Mouse (Mus musculus) hindbrain, embryonic 10.5 days (tissue): ENCODE data around the gene Gbgt1. TPM values are rescaled to one million over a fixed set of nuclear protein-coding genes. Genes with fewer than 3 reads are reported as not detected.
A peak's percentile ranks its signal among the peaks of the same experiment; 100 is the strongest.
"Not testable (repeated sequence)": the region's sequence is repeated elsewhere in the genome, so short reads cannot be mapped to it uniquely, and the experiment has no call there.

ENCODE experiments used
- DNase-seq: peaks from one replicate; pipeline ENCODE4 v3.0.0-alpha.2; 2017; ENCODE audit warnings: low spot score
- H3K27ac ChIP-seq: fragments of 300-500 bp; sonication (generic); 2 replicates; pipeline ENCODE4 v1.5.1; 2016; ENCODE audit warnings: mild to moderate bottlenecking, moderate library complexity
- H3K27me3 ChIP-seq: fragments of 300-500 bp; sonication (generic); 2 replicates; pipeline ENCODE4 v1.6.1; 2016; ENCODE audit warnings: mild to moderate bottlenecking; ENCODE audit not compliant: poor library complexity, insufficient read depth, severe bottlenecking
- H3K36me3 ChIP-seq: fragments of 300-500 bp; sonication (generic); 2 replicates; pipeline ENCODE4 v1.6.1; 2016; ENCODE audit warnings: mild to moderate bottlenecking, moderate library complexity
- H3K4me1 ChIP-seq: fragments of 300-500 bp; sonication (generic); replicated peaks from 2 replicates; pipeline ENCODE4 v1.6.1; 2016; ENCODE audit warnings: mild to moderate bottlenecking
- H3K4me3 ChIP-seq: fragments of 300-500 bp; sonication (generic); 2 replicates; pipeline ENCODE4 v1.5.1; 2016; ENCODE audit warnings: mild to moderate bottlenecking, moderate library complexity
- H3K9me3 ChIP-seq: fragments of 300-500 bp; sonication (generic); 2 replicates; pipeline ENCODE4 v1.6.1; 2016; ENCODE audit warnings: mild to moderate bottlenecking, moderate library complexity
- WGBS: fragments of 180-500 bp; shearing (Covaris S2); methylation state at CpG from one replicate; pipeline ENCODE4 v1.1.7; 2016; 5-methylcytosine and 5-hydroxymethylcytosine counted together
- polyA plus RNA-seq: library from polyadenylated mRNA; unstranded; fragments of >200 nt; fragmentation: Nextera tagmentation; extraction: Ambion mirVana; gene quantifications from 2 replicates; pipeline ENCODE4 v1.2.1, GENCODE M21; 2016

The Gbgt1 gene
- polyA plus RNA-seq, 1 experiment from 2014 or later, result 0.14 TPM

- Histone ChIP-seq H3K4me1 (no peaks in the 10 kb centered on the region), H3K27me3 (peaks cover 3% of the 10 kb centered on the region; the same call in 1 of the 2 replicates), H3K27ac (no peak overlapping the region), H3K4me3 (no peak overlapping the region), H3K36me3 (no peaks in the 10 kb centered on the region), H3K9me3 (no peaks in the 10 kb centered on the region)
- no peak for DNase-seq
- 89% methylated on average over 6 of the region's 6 CpGs for WGBS
Measured at GRCm38 (mm10) chr2:28506291-28506690, 9.6 kb downstream of the Gbgt1 start.

DNA sequence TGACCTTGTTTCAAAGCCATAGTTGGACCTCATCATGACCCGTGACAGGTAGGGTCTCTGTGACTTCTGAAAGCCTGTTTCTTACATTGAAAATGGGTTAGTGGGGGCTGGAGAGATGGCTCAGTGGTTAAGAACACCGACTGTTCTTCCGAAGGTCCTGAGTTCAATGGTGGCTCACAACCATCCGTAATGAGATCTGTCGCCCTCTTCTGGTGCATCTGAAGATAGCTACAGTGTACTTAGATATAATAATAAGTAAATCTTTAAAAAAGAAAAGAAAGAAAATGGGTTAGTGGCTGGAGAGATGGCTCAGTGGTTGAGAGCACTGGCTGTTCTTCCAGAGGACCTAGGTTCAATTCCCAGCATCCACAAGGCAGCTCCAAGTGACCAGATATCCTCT is 14.9 kb downstream of the Gbgt1 start:
- not testable (repeated sequence) for H3K27me3 ChIP-seq, DNase-seq, H3K27ac ChIP-seq, H3K9me3 ChIP-seq, H3K4me3 ChIP-seq
- Histone ChIP-seq H3K36me3 (peaks cover 15% of the 10 kb centered on the region), H3K4me1 (peaks cover 37% of the 10 kb centered on the region)
- WGBS, result 54% methylated on average over 5 of the region's 5 CpGs

DNA sequence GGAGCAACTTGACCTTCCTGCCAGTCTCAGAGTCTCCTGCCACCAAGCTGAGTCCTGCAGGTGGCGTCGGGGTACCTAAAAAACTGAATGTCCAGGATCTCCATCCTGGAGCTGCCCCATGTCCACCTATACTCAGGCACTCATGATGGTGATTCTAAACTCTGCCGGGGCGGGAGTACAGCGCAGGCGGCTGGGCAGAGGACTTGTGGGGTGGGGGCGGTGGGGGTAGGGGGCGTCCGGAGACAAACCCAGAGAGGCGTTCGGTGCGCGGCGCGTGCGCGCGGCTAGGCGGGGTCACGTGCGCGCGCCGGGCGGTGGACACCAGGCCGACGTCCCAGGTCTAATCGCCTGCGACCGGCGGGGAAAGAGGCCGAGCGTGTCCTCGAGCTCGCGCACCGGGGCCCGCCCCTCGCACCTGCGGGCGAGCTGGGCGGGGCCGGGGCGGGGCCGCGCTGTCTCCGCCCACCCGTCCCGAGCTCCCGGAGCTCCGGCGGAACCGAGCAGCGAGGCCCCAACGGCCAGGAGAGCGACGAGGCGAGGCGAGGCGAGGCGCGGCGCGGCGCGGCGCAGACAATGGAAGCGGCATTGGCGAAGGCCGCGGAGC is 16.2 kb downstream of the Gbgt1 start, which contains the start of gene Ralgds:
Gene Ralgds (plus strand): TSS at position 328 of the 604 bp plus-strand sequence.
- peaks cover 50% of the 10 kb centered on the region for H3K4me1 ChIP-seq
- peak within 1 kb of the TSS; percentile 89 for H3K4me3 ChIP-seq
- DNase-seq, result peak; percentile 78
- H3K27me3 ChIP-seq, result peaks cover 3% of the 10 kb centered on the region; the same call in 1 of the 2 replicates
- peak within 1 kb of the TSS; percentile 92 for H3K27ac ChIP-seq
- under 1% methylated on average over 71 of the region's 71 CpGs for WGBS
- H3K36me3 ChIP-seq, result peaks cover 24% of the 10 kb centered on the region
- no peaks in the 10 kb centered on the region for H3K9me3 ChIP-seq

GRCm38 (mm10) chr2:28513431-28514370 is 17.0 kb downstream of the Gbgt1 start:
- Histone ChIP-seq H3K4me3 (peak overlapping the region; percentile 89), H3K27ac (peak overlapping the region; percentile 92), H3K36me3 (peaks cover 24% of the 10 kb centered on the region), H3K9me3 (no peaks in the 10 kb centered on the region), H3K27me3 (peaks cover 3% of the 10 kb centered on the region; the same call in 1 of the 2 replicates), H3K4me1 (peaks cover 58% of the 10 kb centered on the region)
- 5% methylated on average over 47 of the region's 47 CpGs for WGBS
- peak; percentile 50 for DNase-seq

- WGBS, result 20% methylated on average over 5 of the region's 5 CpGs
Measured at GRCm38 (mm10) chr2:28514489-28514888, 17.8 kb downstream of the Gbgt1 start.

DNA sequence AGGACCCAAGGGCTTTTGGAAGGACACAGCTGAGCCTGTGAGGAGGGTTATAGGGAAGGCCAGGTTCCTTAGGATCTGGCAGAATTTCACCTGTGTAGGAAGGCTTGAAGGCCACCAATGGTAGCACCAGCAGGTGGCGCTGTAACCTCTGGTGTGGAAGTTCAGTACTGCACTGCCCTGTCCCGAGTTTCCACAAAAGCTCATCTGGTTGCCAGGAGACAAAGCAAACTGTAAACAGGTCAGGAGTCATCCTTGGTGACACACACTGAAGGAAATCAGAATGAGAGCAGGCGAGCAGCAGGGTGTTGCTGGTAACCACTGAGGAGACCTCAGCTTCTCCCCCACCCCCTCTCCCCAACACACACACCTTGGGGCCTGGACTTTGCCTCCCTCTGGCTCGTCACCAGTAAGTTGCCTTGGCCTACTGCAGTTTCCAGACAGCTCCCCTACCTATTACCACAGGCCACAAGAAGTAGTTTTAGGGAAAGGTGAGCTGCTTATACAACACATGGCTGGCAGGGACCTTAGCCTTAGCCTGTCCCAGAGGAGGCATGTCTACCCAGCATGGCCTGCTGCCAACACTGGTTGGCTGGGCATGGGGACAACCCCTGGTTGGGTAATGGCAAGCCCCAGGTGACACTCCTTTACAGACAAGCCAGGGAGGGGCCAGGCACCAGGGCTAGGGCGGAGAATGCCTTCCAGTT is 20.7 kb downstream of the Gbgt1 start:
- H3K9me3 ChIP-seq, result no peaks in the 10 kb centered on the region
- 0 out of 2 replicates have a peak overlapping the region, but pooled peaks have one; percentile 4 for H3K27ac ChIP-seq
- no peaks in the 10 kb centered on the region for H3K27me3 ChIP-seq
- WGBS, result 36% methylated on average over 5 of the region's 5 CpGs
- DNase-seq, result peak; percentile 74
- peaks cover 84% of the 10 kb centered on the region for H3K4me1 ChIP-seq
- H3K4me3 ChIP-seq, result no peak overlapping the region
- peaks cover 29% of the 10 kb centered on the region for H3K36me3 ChIP-seq

More at GRCm38 (mm10) chr2:28514489-28514888, 17.8 kb downstream of the Gbgt1 start:
- peaks cover 3% of the 10 kb centered on the region; the same call in 1 of the 2 replicates for H3K27me3 ChIP-seq
- peak overlapping the region; percentile 89 for H3K4me3 ChIP-seq
- DNase-seq, result peak; percentile 89
- peak overlapping the region; percentile 92 for H3K27ac ChIP-seq
- H3K36me3 ChIP-seq, result peaks cover 24% of the 10 kb centered on the region
- no peaks in the 10 kb centered on the region for H3K9me3 ChIP-seq
- H3K4me1 ChIP-seq, result peaks cover 61% of the 10 kb centered on the region

DNA sequence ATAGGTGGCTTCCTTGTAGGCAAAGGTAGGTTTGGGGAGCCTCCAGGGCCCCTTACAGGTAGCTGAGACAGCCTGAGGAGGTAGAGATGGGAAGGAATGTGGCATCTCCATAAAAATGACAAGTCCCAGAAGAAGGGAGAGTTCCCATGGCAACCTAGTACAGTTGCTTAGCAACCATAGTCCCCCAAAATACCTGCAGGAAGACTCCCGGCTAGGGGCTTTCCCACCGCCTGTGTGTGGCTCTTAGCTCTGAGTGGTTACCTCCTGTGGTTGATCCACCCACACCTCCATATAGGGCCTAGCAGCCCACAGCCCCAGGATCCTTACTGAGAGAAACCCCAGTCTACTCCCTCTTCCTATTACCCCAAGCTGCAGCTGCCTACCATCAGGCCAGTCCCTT is 21.5 kb downstream of the Gbgt1 start:
- H3K27me3 ChIP-seq, result no peaks in the 10 kb centered on the region
- H3K9me3 ChIP-seq, result no peaks in the 10 kb centered on the region
- peaks cover 29% of the 10 kb centered on the region for H3K36me3 ChIP-seq
- DNase-seq, result no peak
- H3K4me3 ChIP-seq, result no peak overlapping the region
- H3K27ac ChIP-seq, result no peak overlapping the region
- 53% methylated on average over 2 of the region's 2 CpGs for WGBS
- H3K4me1 ChIP-seq, result peaks cover 79% of the 10 kb centered on the region

- no peaks in the 10 kb centered on the region for H3K27me3 ChIP-seq
- no peaks in the 10 kb centered on the region for H3K9me3 ChIP-seq
- H3K27ac ChIP-seq, result 0 out of 2 replicates have a peak overlapping the region, but pooled peaks have one; percentile 18
- WGBS, result 77% methylated on average over 5 of the region's 5 CpGs
- no peak for DNase-seq
- no peak overlapping the region for H3K4me3 ChIP-seq
- peaks cover 24% of the 10 kb centered on the region for H3K36me3 ChIP-seq
- H3K4me1 ChIP-seq, result peaks cover 79% of the 10 kb centered on the region
Measured at GRCm38 (mm10) chr2:28520581-28520980, 23.9 kb downstream of the Gbgt1 start.

DNA sequence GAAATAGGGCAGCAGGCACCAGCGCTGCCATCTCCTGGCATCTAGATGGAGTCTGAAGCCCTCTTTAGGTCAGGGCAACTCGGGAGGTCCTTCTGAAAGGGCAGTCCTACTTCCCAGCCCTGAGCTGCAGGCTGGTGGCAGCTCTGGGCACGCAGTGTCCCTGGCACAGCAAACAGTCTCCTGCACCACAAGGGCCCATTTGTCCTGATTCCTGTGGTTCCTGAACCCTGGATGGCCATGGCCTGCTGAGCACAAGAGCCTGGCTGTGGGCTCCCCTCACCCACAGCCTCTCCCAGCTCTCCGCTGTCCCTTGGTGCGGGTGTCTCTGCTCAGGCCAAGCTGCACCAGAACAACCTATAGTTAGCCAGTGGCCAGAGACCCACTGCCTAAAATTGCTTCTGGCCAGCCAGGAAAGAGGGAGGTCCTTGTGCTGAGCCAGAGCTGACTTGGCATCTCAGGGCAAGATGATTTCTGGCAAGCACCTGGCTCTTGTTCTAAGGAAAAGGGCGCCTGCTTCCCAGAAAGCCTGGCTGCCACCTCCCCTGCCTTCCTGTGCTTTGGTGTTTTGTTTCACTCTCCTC is 25.0 kb downstream of the Gbgt1 start:
- Histone ChIP-seq H3K27ac (no peak overlapping the region), H3K4me3 (no peak overlapping the region), H3K36me3 (peaks cover 14% of the 10 kb centered on the region; the same call in 1 of the 2 replicates), H3K27me3 (no peaks in the 10 kb centered on the region), H3K4me1 (peaks cover 83% of the 10 kb centered on the region), H3K9me3 (no peaks in the 10 kb centered on the region)
- 77% methylated on average over 6 of the region's 6 CpGs for WGBS
- no peak for DNase-seq

DNA sequence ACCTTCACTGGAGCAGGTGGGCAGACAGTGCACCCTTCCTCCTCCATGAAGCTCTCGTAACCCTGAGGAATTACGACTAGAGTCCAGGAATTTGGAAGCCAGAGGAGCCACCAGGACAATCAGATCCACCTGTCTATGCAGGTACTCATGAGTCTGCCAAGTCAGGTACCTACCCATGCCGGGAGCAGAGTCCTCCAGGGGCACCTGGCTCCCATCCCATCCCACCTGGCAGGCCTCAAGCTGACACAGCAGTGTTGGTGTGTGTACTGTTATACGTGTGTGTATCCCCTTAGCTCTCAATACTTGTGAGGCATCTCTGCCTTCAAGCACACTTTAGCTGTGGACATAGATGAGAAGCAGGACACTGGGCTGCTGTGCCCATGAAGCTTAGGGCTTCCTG is 25.5 kb downstream of the Gbgt1 start:
- H3K9me3 ChIP-seq, result no peaks in the 10 kb centered on the region
- H3K36me3 ChIP-seq, result peaks cover 12% of the 10 kb centered on the region; the same call in 1 of the 2 replicates
- 87% methylated on average over 4 of the region's 4 CpGs for WGBS
- DNase-seq, result no peak
- H3K27ac ChIP-seq, result no peak overlapping the region
- H3K4me1 ChIP-seq, result peaks cover 83% of the 10 kb centered on the region
- no peak overlapping the region for H3K4me3 ChIP-seq
- no peaks in the 10 kb centered on the region for H3K27me3 ChIP-seq

GRCm38 (mm10) chr2:28523643-28524117 is 27.0 kb downstream of the Gbgt1 start:
- peak overlapping the region; percentile 65 for H3K27ac ChIP-seq
- peaks cover 83% of the 10 kb centered on the region for H3K4me1 ChIP-seq
- H3K36me3 ChIP-seq, result peaks cover 5% of the 10 kb centered on the region; the same call in 1 of the 2 replicates
- no peaks in the 10 kb centered on the region for H3K9me3 ChIP-seq
- WGBS, result 21% methylated on average over 5 of the region's 5 CpGs
- no peak for DNase-seq
- no peak overlapping the region for H3K4me3 ChIP-seq
- H3K27me3 ChIP-seq, result no peaks in the 10 kb centered on the region

DNA sequence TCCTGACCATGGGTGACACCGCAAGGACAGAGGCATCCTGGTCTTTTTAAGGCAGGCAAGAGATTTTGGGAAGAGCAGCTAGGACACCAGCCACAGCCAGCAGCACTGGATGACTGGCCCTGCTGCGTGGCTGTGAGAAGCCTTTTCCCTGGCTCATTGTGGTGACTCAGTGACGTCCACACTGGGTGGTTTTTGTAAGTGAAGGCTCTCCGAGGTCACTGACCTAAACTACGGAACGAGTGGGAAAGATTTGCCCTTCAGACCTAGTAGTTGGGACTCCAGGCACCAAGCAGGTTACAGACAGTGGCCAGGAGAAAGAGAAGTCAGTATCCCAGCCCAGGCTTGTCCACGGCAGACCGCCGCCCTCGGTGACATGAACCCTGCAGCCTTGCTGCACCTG is 27.7 kb downstream of the Gbgt1 start:
- Histone ChIP-seq H3K4me1 (peaks cover 86% of the 10 kb centered on the region), H3K4me3 (no peak overlapping the region), H3K27ac (peak overlapping the region; percentile 88), H3K9me3 (no peaks in the 10 kb centered on the region), H3K27me3 (no peaks in the 10 kb centered on the region), H3K36me3 (0 out of 2 replicates have a peak, but pooled peaks cover 5% of the 10 kb centered on the region)
- 73% methylated on average over 10 of the region's 10 CpGs for WGBS
- DNase-seq, result no peak
